Mouse (Mus musculus): ENCODE results near the gene Olfr498.

The Olfr498 gene

DNA sequence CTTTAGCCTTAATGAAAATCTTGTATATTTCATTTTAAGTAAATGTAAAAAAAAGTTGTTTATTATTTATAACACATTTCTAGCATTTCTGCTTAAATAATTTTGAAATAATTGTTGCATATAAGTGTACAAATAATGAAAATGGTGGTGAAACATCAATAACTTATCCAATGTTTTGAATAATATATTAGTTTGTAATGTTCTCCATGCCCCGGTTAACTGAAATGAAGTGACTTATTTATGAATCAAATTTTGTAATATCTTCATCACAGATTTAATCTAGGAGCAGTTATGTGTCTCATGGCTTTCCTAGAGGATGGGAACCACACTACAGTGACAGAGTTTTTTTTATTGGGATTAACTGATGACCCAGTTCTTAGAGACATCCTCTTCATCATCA is at the start of gene Olfr498:
Gene Olfr498 (plus strand): TSS at position 301 of the 400 bp plus-strand sequence.
- DNase-seq (ENCODE audit: low spot score): no peak

DNA sequence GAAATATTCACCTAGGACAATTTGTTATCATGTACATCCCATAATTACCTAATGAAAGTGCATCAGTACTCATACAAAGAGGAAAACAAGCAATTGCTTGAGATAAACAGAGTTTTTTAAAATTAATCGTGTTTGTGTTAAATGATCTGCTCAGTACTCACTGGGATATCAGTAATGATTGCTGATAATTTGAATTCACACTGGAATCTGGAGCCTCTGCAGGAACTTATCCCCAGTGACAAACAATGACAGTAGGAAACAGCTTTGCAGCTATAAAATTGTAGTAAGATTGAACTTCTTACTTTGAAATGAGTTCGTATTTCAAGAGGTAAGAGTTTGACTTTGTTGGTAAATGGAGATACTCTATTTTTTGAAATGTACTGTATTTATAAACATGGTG is 45.0 kb upstream of the Olfr498 start, which contains the start of gene Olfr497:
Gene Olfr497 (plus strand): TSS at position 301 of the 400 bp plus-strand sequence.
- DNase-seq (ENCODE audit: low spot score): no peak
